Mouse (Mus musculus) mouse embryonic stem cell (cell line): ENCODE results near the gene Sis.

Source experiments
- in situ Hi-C, 2 experiments: fragments of 300-500 bp; cut with MboI; formaldehyde crosslinking; loops; 1 replicate in 1 of 2; 3 replicates in 1 of 2; pipeline ENCODE4 v1.14.3; 2019 to 2020; ENCODE audit warnings: low sequenced_read_pairs in 2 of 2, low pct_unique_long_range_greater_than_20kb in 1 of 2, mixed read lengths in 1 of 2; ENCODE audit not compliant: unreplicated experiment in 1 of 2

Gene Sis

GRCm38 (mm10) chr3:72967675-72968074, at the start of gene Sis:
Sis (minus strand) TSS chr3:72967863.
- in situ Hi-C loops, result no loop called here

- in situ Hi-C loops, result no loop called here
These were observed 38.4 kb upstream of the Sis start for GRCm38 (mm10) chr3:73006045-73006444.

GRCm38 (mm10) chr3:73002933-73003696, 35.5 kb upstream of the Sis start:
- in situ Hi-C loops, result no loop called here

- in situ Hi-C loops, result no loop called here
These were observed 29.9 kb upstream of the Sis start for GRCm38 (mm10) chr3:72997517-72997916.

- in situ Hi-C loops, result no loop called here
These were observed 23.3 kb upstream of the Sis start for GRCm38 (mm10) chr3:72990992-72991391.

GRCm38 (mm10) chr3:72976602-72977001, 8.9 kb upstream of the Sis start:
- in situ Hi-C loops, result no loop called here

- in situ Hi-C loops, result no loop called here
These were observed 48.6 kb downstream of the Sis start for GRCm38 (mm10) chr3:72918919-72919526.

GRCm38 (mm10) chr3:72882501-72882900, 85.2 kb downstream of the Sis start:
- in situ Hi-C loops, result no loop called here

GRCm38 (mm10) chr3:72868141-72868540, 99.5 kb downstream of the Sis start:
- in situ Hi-C loops, result no loop called here

- in situ Hi-C loops, result no loop called here
These were observed 108.9 kb downstream of the Sis start for GRCm38 (mm10) chr3:72858738-72859137.

- in situ Hi-C loops, result no loop called here
These were observed 112.3 kb downstream of the Sis start for GRCm38 (mm10) chr3:72855405-72855804.

GRCm38 (mm10) chr3:72840641-72841040, 127.0 kb downstream of the Sis start:
- in situ Hi-C loops, result no loop called here
